Mouse (Mus musculus) neural tube, embryonic 15.5 days (tissue): ENCODE data around the gene Dap. TPM values are rescaled to one million over a fixed set of nuclear protein-coding genes. Genes with fewer than 3 reads are reported as not detected.

Experiments used
- ATAC-seq: fragments of 200-750 bp; cut with Nextera tagmentation; 2 replicates; pipeline ENCODE4 v1.8.0; 2017; ENCODE audit warnings: mild to moderate bottlenecking, moderate TSS enrichment, moderate library complexity; ENCODE audit not compliant: low FRiP score
- H3K27ac ChIP-seq: fragments of 300-500 bp; sonication (generic); replicated peaks from 2 replicates; pipeline ENCODE4 v1.5.1; 2015; ENCODE audit warnings: mild to moderate bottlenecking, inconsistent platforms
- H3K27me3 ChIP-seq: fragments of 300-500 bp; sonication (generic); replicated peaks from 2 replicates; pipeline ENCODE4 v1.6.1; 2015; ENCODE audit warnings: inconsistent platforms
- H3K36me3 ChIP-seq: fragments of 300-500 bp; sonication (generic); 2 replicates; pipeline ENCODE4 v1.6.1; 2015; ENCODE audit warnings: inconsistent platforms
- H3K4me1 ChIP-seq: fragments of 300-500 bp; sonication (generic); 2 replicates; pipeline ENCODE4 v1.6.1; 2015; ENCODE audit warnings: inconsistent platforms
- H3K4me2 ChIP-seq: fragments of 300-500 bp; sonication (generic); 2 replicates; pipeline ENCODE4 v1.6.1; 2015; ENCODE audit warnings: inconsistent platforms, mild to moderate bottlenecking, moderate library complexity
- H3K4me3 ChIP-seq: fragments of 300-500 bp; sonication (generic); replicated peaks from 2 replicates; pipeline ENCODE4 v1.5.1; 2015; ENCODE audit warnings: mild to moderate bottlenecking, inconsistent platforms
- H3K9ac ChIP-seq: fragments of 300-500 bp; sonication (generic); replicated peaks from 2 replicates; pipeline ENCODE4 v1.6.1; 2015; ENCODE audit warnings: mild to moderate bottlenecking, inconsistent platforms
- H3K9me3 ChIP-seq: fragments of 300-500 bp; sonication (generic); replicated peaks from 2 replicates; pipeline ENCODE4 v1.6.1; 2016; ENCODE audit warnings: inconsistent platforms
- WGBS: fragments of 180-500 bp; shearing (Covaris S2); methylation state at CpG from one replicate; pipeline ENCODE4 v1.1.7; 2015; ENCODE audit warnings: mixed read lengths; 5-methylcytosine and 5-hydroxymethylcytosine counted together
- polyA plus RNA-seq: library from polyadenylated mRNA; unstranded; fragments of >200 nt; fragmentation: Nextera tagmentation; extraction: Ambion mirVana; gene quantifications from 2 replicates; pipeline ENCODE4 v1.2.1, GENCODE M21; 2015

Dap gene
- polyA plus RNA-seq, 1 experiment from 2014 or later, result 28.2 TPM

GRCm38 (mm10) chr15:31285695-31286094, 61.6 kb downstream of the Dap start:
- Histone ChIP-seq H3K9me3 (no peaks in the 10 kb centered on the region), H3K36me3 (no peaks in the 10 kb centered on the region), H3K4me2 (no peak overlapping the region), H3K27ac (0 out of 2 replicates have a peak overlapping the region, but pooled peaks have one; percentile 34), H3K27me3 (no peaks in the 10 kb centered on the region), H3K4me1 (peaks cover 15% of the 10 kb centered on the region), H3K9ac (no peak overlapping the region), H3K4me3 (no peak overlapping the region)
- ATAC-seq, result no peak
- WGBS, result 92% methylated on average over 3 of the region's 3 CpGs

- 43% methylated on average over 3 of the region's 3 CpGs for WGBS
- H3K9me3 ChIP-seq, result no peaks in the 10 kb centered on the region
- H3K4me2 ChIP-seq, result no peak overlapping the region
- H3K27me3 ChIP-seq, result peaks cover 15% of the 10 kb centered on the region; the same call in 1 of the 2 replicates
- H3K4me1 ChIP-seq, result peaks cover 10% of the 10 kb centered on the region
- H3K4me3 ChIP-seq, result no peak overlapping the region
- H3K27ac ChIP-seq, result no peak overlapping the region
- H3K36me3 ChIP-seq, result no peaks in the 10 kb centered on the region
- no peak for ATAC-seq
- H3K9ac ChIP-seq, result no peak overlapping the region
Measured at GRCm38 (mm10) chr15:31292627-31293026, 68.5 kb downstream of the Dap start.

GRCm38 (mm10) chr15:31294311-31294710, 70.2 kb downstream of the Dap start:
- no peak for ATAC-seq
- no peaks in the 10 kb centered on the region for H3K36me3 ChIP-seq

DNA sequence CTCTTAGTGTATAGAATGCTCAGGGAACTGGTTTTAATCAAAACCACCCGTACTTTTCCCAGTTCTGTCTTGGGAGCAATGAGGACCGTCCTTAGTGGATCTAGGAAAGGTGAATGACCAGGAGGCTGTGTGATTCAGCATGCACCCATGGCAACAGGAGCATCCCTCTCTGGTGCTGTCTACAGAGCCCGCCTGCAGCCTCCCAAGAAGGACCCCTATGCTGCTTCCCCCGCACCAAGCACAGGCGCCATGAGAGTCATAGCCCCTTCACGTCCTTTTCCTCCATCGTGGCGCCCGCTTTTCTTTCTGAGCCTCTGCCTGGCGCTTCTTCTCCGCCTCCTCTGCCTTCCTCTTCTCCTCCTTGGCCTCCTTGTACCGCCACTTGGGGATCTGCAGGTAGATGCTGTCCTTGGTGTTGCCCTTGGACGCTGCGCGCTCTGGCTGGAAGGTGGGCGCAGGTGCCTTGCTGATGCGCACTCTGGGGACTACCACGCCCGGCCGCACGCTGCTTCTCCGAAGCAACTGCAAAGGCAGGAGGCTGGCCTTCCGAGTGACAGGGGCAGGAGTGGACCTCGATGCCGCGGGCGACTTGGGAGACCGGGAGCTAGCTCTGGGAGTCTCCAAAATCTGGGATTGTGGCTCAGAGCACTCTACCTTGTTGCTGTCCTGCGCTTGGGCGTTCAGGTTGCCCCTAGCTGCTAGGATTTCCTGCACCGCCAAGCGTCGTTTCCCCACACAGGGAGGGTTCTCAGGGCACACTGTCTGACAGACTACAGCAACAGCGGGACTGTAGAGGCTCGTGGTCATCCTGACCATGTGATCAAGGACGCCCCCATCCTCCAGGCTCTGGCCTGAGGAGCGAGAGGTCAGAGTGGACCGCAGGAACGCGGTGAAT, 73.0 kb downstream of the Dap start:
- H3K9ac ChIP-seq, result peak overlapping the region; percentile 39
- peak overlapping the region; percentile 68 for H3K4me2 ChIP-seq
- H3K4me1 ChIP-seq, result peaks cover 20% of the 10 kb centered on the region
- H3K27ac ChIP-seq, result no peak overlapping the region
- ATAC-seq, result peak; percentile 30; the same call in 1 of the 2 replicates
- H3K9me3 ChIP-seq, result no peaks in the 10 kb centered on the region
- peak overlapping the region; percentile 39 for H3K4me3 ChIP-seq
- 8% methylated on average over 40 of the region's 40 CpGs for WGBS
- peaks cover 15% of the 10 kb centered on the region for H3K27me3 ChIP-seq
- H3K36me3 ChIP-seq, result no peaks in the 10 kb centered on the region

More at GRCm38 (mm10) chr15:31294311-31294710, 70.2 kb downstream of the Dap start:
- Histone ChIP-seq H3K27me3 (peaks cover 15% of the 10 kb centered on the region), H3K4me2 (no peak overlapping the region), H3K4me1 (peaks cover 14% of the 10 kb centered on the region), H3K9me3 (no peaks in the 10 kb centered on the region), H3K9ac (no peak overlapping the region), H3K4me3 (no peak overlapping the region), H3K27ac (no peak overlapping the region)
- WGBS, result 16% methylated on average over 2 of the region's 2 CpGs

DNA sequence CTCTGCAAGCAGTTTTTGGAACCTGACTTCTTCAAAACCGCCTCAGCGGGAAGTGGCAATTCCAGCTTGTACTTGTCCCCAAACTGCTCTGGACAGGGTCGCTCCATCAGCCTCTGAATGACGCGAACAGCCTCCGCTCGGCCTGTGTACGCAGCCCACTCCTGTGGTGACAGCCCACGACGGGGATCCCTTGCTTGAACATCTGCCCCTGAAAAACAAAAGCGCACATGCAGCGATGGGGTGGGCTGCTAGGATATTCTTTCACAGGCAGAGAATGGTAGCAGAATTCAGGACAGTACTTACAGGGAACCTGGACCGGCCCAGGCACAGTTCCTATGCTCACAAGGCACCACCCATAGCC, 73.6 kb downstream of the Dap start:
- Histone ChIP-seq H3K4me3 (peak overlapping the region; percentile 39), H3K9me3 (no peaks in the 10 kb centered on the region), H3K4me1 (peaks cover 20% of the 10 kb centered on the region), H3K27me3 (peaks cover 15% of the 10 kb centered on the region), H3K36me3 (no peaks in the 10 kb centered on the region), H3K4me2 (peak overlapping the region; percentile 68), H3K27ac (no peak overlapping the region), H3K9ac (peak overlapping the region; percentile 39; the same call in 1 of the 2 replicates)
- WGBS, result 21% methylated on average over 13 of the region's 13 CpGs
- ATAC-seq, result peak; percentile 42; the same call in 1 of the 2 replicates

DNA sequence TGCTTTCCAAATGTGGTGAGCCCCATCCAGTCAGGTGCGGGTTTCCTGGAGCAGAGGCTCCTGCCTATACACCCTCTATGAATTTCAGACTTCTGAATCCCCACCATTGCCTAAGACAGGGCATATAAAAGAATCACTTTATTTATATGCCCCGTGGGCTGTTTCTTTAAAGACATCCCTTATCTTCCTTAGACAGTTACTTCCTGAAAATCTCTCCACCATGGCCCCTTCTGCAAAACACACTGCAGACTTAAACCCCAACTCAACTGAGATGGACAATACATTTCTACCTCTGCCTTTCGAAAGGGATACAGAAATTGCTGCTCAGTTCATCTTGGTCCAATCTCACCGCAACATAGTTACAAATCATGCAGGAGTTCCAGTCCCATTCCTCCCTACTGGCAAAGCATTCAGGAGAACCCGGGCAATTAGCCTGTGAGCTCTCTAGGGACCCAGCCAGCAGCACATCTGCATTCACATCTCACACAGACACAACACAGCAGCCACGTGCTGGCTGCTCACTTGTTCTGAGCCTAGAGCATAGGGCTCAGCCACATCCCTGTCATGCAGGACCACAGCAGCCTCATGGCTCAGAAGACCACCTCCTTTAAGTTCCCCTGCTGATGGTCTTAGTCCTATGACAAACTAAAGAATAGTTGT, 75.3 kb downstream of the Dap start:
- 49% methylated on average over 6 of the region's 6 CpGs for WGBS
- peaks cover 15% of the 10 kb centered on the region for H3K27me3 ChIP-seq
- ATAC-seq, result peak; percentile 48; the same call in 1 of the 2 replicates
- no peak overlapping the region for H3K4me3 ChIP-seq
- no peak overlapping the region for H3K4me2 ChIP-seq
- H3K9ac ChIP-seq, result no peak overlapping the region
- H3K4me1 ChIP-seq, result peaks cover 20% of the 10 kb centered on the region
- H3K9me3 ChIP-seq, result no peaks in the 10 kb centered on the region
- H3K27ac ChIP-seq, result no peak overlapping the region
- no peaks in the 10 kb centered on the region for H3K36me3 ChIP-seq

DNA sequence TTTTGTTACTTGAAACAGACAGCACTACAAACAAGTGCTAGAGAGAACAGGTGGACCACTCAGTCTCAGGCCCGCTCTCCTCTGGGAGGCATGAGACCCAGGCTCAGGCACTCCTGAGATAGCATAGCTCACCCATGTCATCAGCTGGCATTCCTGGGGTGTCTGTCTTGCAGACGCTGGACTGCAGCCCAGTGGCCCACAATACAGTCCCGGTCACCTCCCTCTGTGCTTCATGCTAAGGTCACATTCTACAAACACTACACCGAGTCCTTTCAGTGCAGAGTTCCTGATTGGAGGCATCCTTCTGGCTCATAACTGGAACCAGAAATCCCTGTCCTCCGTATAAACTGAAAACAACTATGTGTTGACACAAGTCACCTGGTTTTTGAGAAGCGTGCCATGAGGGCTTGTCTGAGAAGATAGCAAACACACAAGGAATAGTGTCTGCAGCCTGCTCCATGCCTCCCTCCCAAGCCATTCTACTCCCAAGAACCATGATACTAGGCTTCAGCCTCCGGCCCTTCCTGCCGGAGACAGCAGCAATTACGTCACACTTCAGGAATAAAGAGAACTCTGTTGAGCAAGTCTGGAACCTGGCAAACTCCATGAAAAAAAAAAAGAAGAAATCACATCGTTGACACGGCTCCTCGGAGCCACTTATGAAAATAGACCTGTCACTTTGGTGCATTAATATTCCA, 78.3 kb downstream of the Dap start:
- WGBS, result 76% methylated on average over 12 of the region's 12 CpGs

GRCm38 (mm10) chr15:31304302-31304701, 80.2 kb downstream of the Dap start:
- 86% methylated on average over 3 of the region's 3 CpGs for WGBS
- Histone ChIP-seq H3K27ac (no peak overlapping the region), H3K9ac (no peak overlapping the region), H3K36me3 (no peaks in the 10 kb centered on the region), H3K9me3 (no peaks in the 10 kb centered on the region), H3K4me1 (peaks cover 6% of the 10 kb centered on the region), H3K4me3 (no peak overlapping the region), H3K4me2 (no peak overlapping the region), H3K27me3 (no peaks in the 10 kb centered on the region)
- ATAC-seq, result no peak

More for the DNA sequence above, 78.3 kb downstream of the Dap start:
- Histone ChIP-seq H3K27ac (no peak overlapping the region), H3K36me3 (no peaks in the 10 kb centered on the region), H3K4me2 (no peak overlapping the region), H3K4me1 (peaks cover 12% of the 10 kb centered on the region), H3K27me3 (no peaks in the 10 kb centered on the region; the same call in 1 of the 2 replicates), H3K9me3 (no peaks in the 10 kb centered on the region), H3K9ac (no peak overlapping the region), H3K4me3 (no peak overlapping the region)
- ATAC-seq, result no peak

DNA sequence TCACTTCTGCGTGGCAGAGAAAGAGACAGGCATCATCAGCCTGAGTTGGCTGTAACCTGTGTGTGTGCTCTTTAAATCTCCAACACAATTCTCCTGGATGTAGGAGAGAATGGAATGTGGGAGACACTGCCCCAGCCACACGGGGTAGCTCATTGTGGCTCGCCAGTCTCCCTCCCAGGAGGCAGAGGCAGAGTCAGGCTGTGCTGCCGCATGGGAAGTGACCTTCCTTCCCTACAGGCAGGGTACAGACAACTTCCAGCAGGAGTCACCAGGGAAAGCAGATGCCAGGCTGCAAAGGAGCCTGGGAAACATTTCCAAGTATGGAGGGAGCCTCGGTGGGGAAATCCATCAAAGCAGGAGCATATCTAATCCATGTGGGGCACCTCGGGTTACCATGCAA, 81.1 kb downstream of the Dap start:
- WGBS, result 49% methylated on average over 6 of the region's 6 CpGs
- Histone ChIP-seq H3K9me3 (no peaks in the 10 kb centered on the region), H3K4me2 (no peak overlapping the region), H3K36me3 (no peaks in the 10 kb centered on the region), H3K9ac (no peak overlapping the region), H3K4me1 (no peaks in the 10 kb centered on the region), H3K27me3 (no peaks in the 10 kb centered on the region), H3K4me3 (no peak overlapping the region), H3K27ac (no peak overlapping the region)
- ATAC-seq, result no peak

DNA sequence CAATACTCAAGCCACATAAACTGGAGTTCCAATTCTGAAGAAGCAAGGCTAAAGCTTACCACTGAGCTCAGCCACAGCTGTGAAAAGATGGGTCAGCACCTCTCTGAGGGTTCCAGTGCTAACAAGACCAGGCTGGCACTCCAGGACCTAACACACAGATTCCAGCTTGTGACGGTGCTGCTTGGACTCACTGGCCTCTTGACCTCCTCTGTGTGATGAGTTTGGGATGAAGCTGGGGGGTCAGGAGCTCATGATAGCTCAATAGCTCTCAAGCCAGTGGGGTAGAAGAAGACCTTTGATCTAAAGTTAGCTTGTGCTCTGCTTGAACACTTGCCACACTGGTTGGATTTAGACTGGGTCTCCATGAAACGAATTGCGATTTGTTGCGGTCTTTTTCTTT, 82.6 kb downstream of the Dap start:
- Histone ChIP-seq H3K36me3 (no peaks in the 10 kb centered on the region), H3K27me3 (no peaks in the 10 kb centered on the region), H3K9me3 (no peaks in the 10 kb centered on the region), H3K4me2 (no peak overlapping the region), H3K4me1 (no peaks in the 10 kb centered on the region), H3K27ac (no peak overlapping the region), H3K4me3 (no peak overlapping the region), H3K9ac (no peak overlapping the region)
- no peak for ATAC-seq
- 83% methylated on average over 4 of the region's 4 CpGs for WGBS

GRCm38 (mm10) chr15:31309526-31309925, 85.4 kb downstream of the Dap start:
- Histone ChIP-seq H3K9ac (no peak overlapping the region), H3K4me2 (no peak overlapping the region), H3K27ac (no peak overlapping the region), H3K9me3 (no peaks in the 10 kb centered on the region), H3K4me3 (no peak overlapping the region), H3K36me3 (no peaks in the 10 kb centered on the region), H3K4me1 (no peaks in the 10 kb centered on the region), H3K27me3 (no peaks in the 10 kb centered on the region)
- WGBS, result 77% methylated on average over 15 of the region's 15 CpGs
- ATAC-seq, result no peak
